Mouse (Mus musculus): Measurements from ENCODE around the gene Znrf1.

The Znrf1 gene

DNA sequence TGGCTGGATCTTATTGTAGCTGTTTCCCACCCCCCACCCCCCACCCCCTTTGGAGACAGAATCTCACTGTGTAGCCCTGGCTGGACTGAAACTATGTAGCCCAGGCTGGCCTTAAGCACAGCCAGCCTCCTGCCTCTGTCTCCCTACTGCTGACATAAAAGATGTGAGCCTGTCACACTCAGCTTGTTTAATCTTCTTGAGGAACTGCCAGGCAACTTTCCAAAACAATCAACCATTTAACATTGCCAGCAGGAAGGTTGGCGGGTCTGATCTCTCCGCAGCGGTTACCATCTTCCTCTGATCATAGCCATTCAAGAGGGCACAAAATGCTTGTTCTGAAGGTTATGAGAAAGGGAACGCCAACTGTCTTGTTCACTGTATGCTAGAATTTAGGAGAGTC is 2.4 kb upstream of the Znrf1 start:
- DNase-seq (ENCODE audit: low spot score): no peak

DNA sequence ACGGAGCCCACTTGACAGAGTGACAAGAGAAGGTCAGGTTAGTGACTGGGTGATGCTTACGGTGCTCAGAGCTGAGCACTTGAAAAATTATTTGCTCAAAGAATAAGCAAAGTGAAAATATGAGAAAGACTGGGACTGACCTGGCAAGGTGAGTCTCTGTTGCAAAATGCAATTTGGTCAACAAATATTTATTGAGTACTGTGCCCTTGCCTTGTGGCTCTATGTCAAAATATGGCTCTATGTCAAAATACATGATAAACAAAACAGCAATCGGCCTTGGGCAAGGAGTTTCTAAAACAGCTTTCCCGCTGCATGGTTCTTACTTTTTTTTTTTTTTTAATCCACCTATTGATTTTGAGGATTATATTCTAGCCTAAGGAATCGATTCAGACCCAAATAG is 406 bp upstream of the Znrf1 start:
- DNase-seq (ENCODE audit: low spot score): no peak

GRCm38 (mm10) chr8:111536978-111537764 is 1.3 kb downstream of the Znrf1 start:
- peak; percentile 39 for DNase-seq (ENCODE audit: low spot score)

DNA sequence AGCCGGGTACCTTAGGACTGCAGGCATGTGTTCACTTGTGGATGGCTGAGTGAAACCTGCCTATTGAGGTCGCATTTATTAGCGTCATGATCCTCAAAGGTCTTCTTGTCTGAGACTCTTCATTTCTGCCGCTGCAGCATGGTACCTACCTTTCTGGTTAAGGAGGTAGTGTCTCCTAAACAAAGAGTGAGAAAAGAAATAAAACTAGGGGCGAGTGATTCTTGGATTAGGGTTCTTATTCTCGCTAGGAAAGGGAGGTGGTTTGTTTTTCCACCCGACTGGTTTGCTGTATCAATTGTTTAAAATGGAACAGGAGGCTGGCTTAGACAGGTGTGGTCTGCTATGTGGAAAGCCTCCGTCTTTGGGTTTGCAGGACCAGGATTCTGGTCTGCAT is 1.9 kb downstream of the Znrf1 start:
- no peak for DNase-seq (ENCODE audit: low spot score)

- no peak for DNase-seq (ENCODE audit: low spot score)
Measured at GRCm38 (mm10) chr8:111538194-111538593, 2.3 kb downstream of the Znrf1 start.

- no peak for DNase-seq (ENCODE audit: low spot score)
Measured at GRCm38 (mm10) chr8:111539422-111540076, 3.7 kb downstream of the Znrf1 start.

GRCm38 (mm10) chr8:111543712-111544380 is 7.9 kb downstream of the Znrf1 start:
- DNase-seq (ENCODE audit: low spot score): no peak

- no peak for DNase-seq (ENCODE audit: low spot score)
Measured at GRCm38 (mm10) chr8:111545406-111546156, 9.7 kb downstream of the Znrf1 start.

DNA sequence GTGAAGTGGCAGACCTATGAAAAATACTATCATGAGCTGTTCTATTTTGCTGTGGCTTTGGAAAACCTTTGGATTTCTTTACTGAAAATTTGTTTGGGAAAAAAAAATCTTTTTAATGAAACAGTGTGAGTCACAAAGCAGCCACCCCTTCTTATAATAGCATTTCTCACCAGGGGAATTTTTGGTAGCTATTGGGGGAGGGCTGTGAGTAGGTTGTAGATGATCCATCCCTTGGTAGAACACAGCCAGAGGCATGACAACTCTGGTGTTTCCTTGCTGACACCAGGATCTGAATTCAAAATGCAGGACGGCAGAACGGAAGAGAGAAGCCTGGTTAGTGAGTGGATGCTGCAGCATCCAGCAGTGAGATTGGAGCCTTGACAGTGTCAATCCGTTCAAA is 11.2 kb downstream of the Znrf1 start:
- DNase-seq (ENCODE audit: low spot score): no peak

- no peak for DNase-seq (ENCODE audit: low spot score)
Measured at GRCm38 (mm10) chr8:111548201-111548600, 12.3 kb downstream of the Znrf1 start.

- DNase-seq (ENCODE audit: low spot score): no peak
Measured at GRCm38 (mm10) chr8:111550002-111550870, 14.3 kb downstream of the Znrf1 start.

DNA sequence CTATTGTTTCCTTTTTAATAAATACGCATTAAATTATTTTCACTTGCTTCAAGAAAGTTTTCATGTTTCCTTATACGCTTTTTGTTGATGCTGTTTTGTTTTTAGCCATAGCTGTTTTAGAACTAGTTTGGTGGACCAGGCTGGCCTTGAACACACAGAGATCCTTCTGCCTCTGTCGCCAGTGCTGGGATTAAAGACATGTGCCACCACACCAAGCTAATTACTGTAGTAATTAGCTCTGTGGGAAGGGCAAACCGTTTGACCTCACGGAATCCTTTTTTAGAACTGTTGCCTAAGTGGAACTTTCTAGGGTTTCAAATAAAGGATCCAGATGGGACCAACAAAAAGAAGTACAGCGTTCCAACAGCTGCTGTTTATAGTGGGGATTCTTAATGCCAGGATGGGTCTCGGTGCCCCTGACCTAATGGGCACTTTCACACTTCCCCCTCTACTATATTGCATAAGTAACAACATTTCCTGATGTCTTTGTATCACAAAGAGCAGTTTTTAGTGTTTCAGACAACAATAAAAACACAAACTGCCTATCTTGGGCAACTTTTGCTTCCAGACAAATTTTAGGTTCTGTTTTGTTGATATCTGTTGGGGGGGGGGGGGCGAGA is 15.7 kb downstream of the Znrf1 start:
- DNase-seq (ENCODE audit: low spot score): no peak

GRCm38 (mm10) chr8:111561824-111562223 is 25.9 kb downstream of the Znrf1 start:
- DNase-seq (ENCODE audit: low spot score): no peak

- DNase-seq (ENCODE audit: low spot score): no peak
Measured at GRCm38 (mm10) chr8:111562274-111562803, 26.4 kb downstream of the Znrf1 start.

GRCm38 (mm10) chr8:111563075-111563474 is 27.2 kb downstream of the Znrf1 start:
- DNase-seq (ENCODE audit: low spot score): no peak

GRCm38 (mm10) chr8:111563687-111564086 is 27.8 kb downstream of the Znrf1 start:
- DNase-seq (ENCODE audit: low spot score): no peak

DNA sequence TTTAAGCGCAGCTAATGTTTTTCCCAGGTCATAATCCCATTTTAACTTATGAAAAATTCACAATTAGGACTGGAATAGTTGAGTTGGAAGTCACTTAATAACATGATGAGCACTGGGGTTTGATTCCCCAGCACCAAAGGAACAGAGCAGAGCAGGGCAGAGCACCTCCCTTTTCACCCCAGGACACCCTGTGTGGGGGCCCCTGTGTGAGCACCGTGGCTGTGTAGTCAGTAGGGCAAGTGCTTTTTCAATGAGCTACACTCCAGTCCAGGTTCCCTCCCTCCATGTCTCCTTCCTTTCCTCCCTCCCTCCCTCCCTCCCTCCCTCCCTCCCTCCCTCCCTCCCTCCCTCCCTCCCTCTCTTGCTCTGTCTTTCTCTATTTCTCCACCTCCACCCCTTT is 28.2 kb downstream of the Znrf1 start:
- DNase-seq (ENCODE audit: low spot score): no peak

DNA sequence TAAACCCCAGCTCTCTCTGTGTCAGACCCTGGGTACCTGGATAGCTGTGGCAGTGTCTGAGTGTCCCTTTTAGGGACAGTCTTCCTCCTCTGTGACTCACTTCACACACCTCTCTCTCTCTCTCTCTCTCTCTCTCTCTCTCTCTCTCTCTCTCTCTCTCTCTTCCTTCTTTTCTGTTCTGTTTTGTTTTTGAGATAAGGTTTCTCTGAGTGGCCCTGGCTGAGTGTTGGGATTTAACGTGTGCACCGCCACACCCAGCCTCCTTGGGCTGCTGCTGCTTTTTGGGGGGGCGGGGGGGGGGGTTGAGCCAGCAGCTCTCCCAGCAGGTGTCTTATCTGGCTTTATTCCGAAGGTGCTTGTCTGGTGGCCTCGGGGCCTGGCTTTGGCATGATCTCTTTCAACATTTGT is 29.9 kb downstream of the Znrf1 start:
- no peak for DNase-seq (ENCODE audit: low spot score)

DNA sequence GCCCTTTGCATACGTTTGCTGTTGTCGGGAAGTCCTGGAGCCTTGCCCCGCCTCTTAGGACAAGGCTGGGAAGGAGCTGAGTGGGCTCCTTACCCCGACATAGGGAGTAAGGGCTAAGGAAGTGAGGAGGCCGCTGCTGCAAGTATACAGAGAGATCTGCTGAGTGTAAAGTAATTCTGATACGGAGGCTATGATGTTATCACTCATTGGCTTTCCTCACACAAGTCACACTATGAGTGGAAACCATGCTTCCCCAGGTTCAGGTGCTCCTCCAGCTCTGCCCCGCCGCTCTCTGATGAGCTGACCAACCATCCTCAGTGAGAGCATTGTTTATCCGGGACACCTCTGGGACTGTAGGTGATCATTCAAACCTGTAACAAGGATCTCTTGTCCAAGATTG is 30.4 kb downstream of the Znrf1 start:
- DNase-seq (ENCODE audit: low spot score): no peak

DNA sequence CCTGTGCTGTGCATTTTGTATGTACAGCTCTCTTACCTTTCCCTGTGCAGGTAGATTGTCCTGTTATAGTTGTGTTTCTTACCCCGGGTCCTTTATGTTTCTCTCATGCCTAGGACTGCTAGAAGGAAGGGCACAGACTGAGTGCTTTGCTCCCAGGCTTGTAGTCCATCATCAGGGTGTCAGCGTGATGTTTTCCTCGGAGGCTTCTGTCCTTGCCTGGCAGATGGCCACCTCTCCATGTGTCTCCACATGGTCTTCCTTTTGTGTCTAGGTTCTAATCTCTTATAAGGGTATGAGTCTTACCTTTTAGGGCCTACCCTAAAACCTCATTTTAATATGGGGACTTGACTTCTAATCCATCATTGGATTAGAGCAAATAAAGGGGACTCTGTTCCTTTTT is 31.7 kb downstream of the Znrf1 start:
- DNase-seq (ENCODE audit: low spot score): no peak

DNA sequence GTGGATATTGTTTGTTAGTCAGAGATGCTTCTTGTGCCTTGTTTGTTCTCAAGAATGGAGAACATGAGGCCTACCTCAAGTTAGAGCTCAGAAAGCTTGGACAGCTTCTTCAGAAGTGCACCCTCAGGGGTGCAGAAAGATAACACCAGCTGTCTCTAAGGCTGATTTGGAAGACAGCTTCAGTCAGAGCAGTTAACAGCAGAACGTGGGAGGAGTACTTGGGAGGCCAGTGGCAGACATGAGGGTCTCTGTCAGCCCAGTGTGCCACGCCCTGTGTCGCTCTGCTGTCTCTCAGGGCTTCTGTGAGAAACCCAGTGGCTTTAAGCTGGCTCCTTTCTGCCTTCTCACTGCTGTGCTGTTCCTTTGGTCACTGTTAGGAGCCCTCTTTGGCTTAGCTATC is 32.1 kb downstream of the Znrf1 start:
- DNase-seq (ENCODE audit: low spot score): no peak

Measured in urinary bladder, postnatal 25 days (tissue).